Mouse (Mus musculus): Measurements from ENCODE around the gene Nedd4. TPM values are rescaled to one million over a fixed set of nuclear protein-coding genes. Genes with fewer than 3 reads are reported as not detected.

The Nedd4 gene
- polyA plus RNA-seq, 1 experiment, result 78.6 TPM

DNA sequence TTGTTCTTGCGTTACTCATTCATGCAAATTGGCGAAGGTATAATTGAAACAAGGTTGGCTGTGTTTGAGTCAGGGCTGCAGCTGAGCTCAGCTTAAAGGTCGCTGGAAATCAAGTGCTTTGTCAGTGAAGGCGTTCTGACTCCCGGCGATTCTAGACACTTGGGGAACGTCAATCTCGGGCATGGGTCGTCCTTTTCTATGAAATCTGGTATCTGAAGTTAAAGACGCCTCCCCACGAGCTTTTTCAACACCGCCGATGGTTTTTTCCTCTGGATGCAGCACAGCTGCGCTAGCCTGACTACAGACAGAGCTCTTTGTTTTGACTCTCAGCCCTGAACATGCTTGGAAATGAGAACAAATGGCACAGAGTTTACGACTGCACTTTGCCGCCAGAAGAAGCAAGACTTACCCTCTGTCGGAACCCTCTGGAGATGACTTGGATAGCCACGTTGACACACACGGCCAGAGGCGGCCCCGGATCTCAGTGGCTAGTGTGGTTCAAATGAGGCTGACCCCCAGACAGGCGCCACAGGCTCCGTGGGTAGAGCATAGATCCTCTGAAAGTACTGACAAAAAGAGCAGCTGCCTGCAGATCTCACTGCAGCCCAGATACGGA, 31.0 kb downstream of the Nedd4 start:
- WGBS, result 91% methylated on average over 24 of the region's 24 CpGs
- Histone ChIP-seq H3K4me3 (replicated peaks; ENCODE audit: control insufficient read depth, low read depth, low read length) (no peak overlapping the region), H3K4me1 (ENCODE audit: control insufficient read depth, insufficient read depth, low read length) (no peaks in the 10 kb centered on the region; the same call in 1 of the 2 replicates), H3K27ac (ENCODE audit: control insufficient read depth, insufficient read depth, low read depth, low read length, poor library complexity) (no peak overlapping the region)
- no peak for TF ChIP-seq POLR2A (IDR thresholded peaks at IDR 0.05; ENCODE audit: borderline replicate concordance, control insufficient read depth, low read depth, low read length)
- no peak for TF ChIP-seq CTCF (IDR thresholded peaks at IDR 0.05; ENCODE audit: control insufficient read depth, insufficient read depth, low read length)

- TF ChIP-seq CTCF (IDR thresholded peaks at IDR 0.05; ENCODE audit: control insufficient read depth, insufficient read depth, low read length), result no peak
- TF ChIP-seq POLR2A (IDR thresholded peaks at IDR 0.05; ENCODE audit: borderline replicate concordance, control insufficient read depth, low read depth, low read length), result no peak
- H3K27ac ChIP-seq (ENCODE audit: control insufficient read depth, insufficient read depth, low read depth, low read length, poor library complexity), result no peak overlapping the region
- 85% methylated on average over 14 of the region's 14 CpGs for WGBS
- H3K4me1 ChIP-seq (ENCODE audit: control insufficient read depth, insufficient read depth, low read length), result no peaks in the 10 kb centered on the region; the same call in 1 of the 2 replicates
- no peak overlapping the region for H3K4me3 ChIP-seq (replicated peaks; ENCODE audit: control insufficient read depth, low read depth, low read length)
These were observed 31.7 kb downstream of the Nedd4 start for GRCm38 (mm10) chr9:72693861-72694260.

- Histone ChIP-seq H3K27ac (ENCODE audit: control insufficient read depth, insufficient read depth, low read depth, low read length, poor library complexity) (no peak overlapping the region), H3K4me3 (replicated peaks; ENCODE audit: control insufficient read depth, low read depth, low read length) (no peak overlapping the region), H3K4me1 (ENCODE audit: control insufficient read depth, insufficient read depth, low read length) (no peaks in the 10 kb centered on the region; the same call in 1 of the 2 replicates)
- whole genome bisulfite sequencing, result 70% methylated on average over 3 of the region's 3 CpGs
- TF ChIP-seq POLR2A (IDR thresholded peaks at IDR 0.05; ENCODE audit: borderline replicate concordance, control insufficient read depth, low read depth, low read length) (no peak), CTCF (IDR thresholded peaks at IDR 0.05; ENCODE audit: control insufficient read depth, insufficient read depth, low read length) (no peak)
These were observed 34.4 kb downstream of the Nedd4 start for GRCm38 (mm10) chr9:72696508-72696907.

- H3K27ac ChIP-seq (ENCODE audit: control insufficient read depth, insufficient read depth, low read depth, low read length, poor library complexity), result no peak overlapping the region
- H3K4me1 ChIP-seq (ENCODE audit: control insufficient read depth, insufficient read depth, low read length), result no peaks in the 10 kb centered on the region; the same call in 1 of the 2 replicates
- WGBS, result 86% methylated on average over 4 of the region's 4 CpGs
- TF ChIP-seq CTCF (IDR thresholded peaks at IDR 0.05; ENCODE audit: control insufficient read depth, insufficient read depth, low read length), result no peak
- TF ChIP-seq POLR2A (IDR thresholded peaks at IDR 0.05; ENCODE audit: borderline replicate concordance, control insufficient read depth, low read depth, low read length), result no peak
- H3K4me3 ChIP-seq (replicated peaks; ENCODE audit: control insufficient read depth, low read depth, low read length), result no peak overlapping the region
These were observed 35.6 kb downstream of the Nedd4 start for GRCm38 (mm10) chr9:72697779-72698178.

- H3K4me3 ChIP-seq (replicated peaks; ENCODE audit: control insufficient read depth, low read depth, low read length), result no peak overlapping the region
- WGBS, result 39% methylated on average over 3 of the region's 3 CpGs
- no peak for TF ChIP-seq POLR2A (IDR thresholded peaks at IDR 0.05; ENCODE audit: borderline replicate concordance, control insufficient read depth, low read depth, low read length)
- no peak for TF ChIP-seq CTCF (IDR thresholded peaks at IDR 0.05; ENCODE audit: control insufficient read depth, insufficient read depth, low read length)
- no peaks in the 10 kb centered on the region for H3K4me1 ChIP-seq (ENCODE audit: control insufficient read depth, insufficient read depth, low read length)
- H3K27ac ChIP-seq (ENCODE audit: control insufficient read depth, insufficient read depth, low read depth, low read length, poor library complexity), result no peak overlapping the region
These were observed 37.6 kb downstream of the Nedd4 start for GRCm38 (mm10) chr9:72699702-72700101.

GRCm38 (mm10) chr9:72701441-72701840, 39.3 kb downstream of the Nedd4 start:
- TF ChIP-seq POLR2A (IDR thresholded peaks at IDR 0.05; ENCODE audit: borderline replicate concordance, control insufficient read depth, low read depth, low read length) (no peak), CTCF (IDR thresholded peaks at IDR 0.05; ENCODE audit: control insufficient read depth, insufficient read depth, low read length) (no peak)
- WGBS, result 83% methylated on average over 8 of the region's 8 CpGs
- H3K4me3 ChIP-seq (replicated peaks; ENCODE audit: control insufficient read depth, low read depth, low read length), result no peak overlapping the region
- no peaks in the 10 kb centered on the region for H3K4me1 ChIP-seq (ENCODE audit: control insufficient read depth, insufficient read depth, low read length)
- no peak overlapping the region for H3K27ac ChIP-seq (ENCODE audit: control insufficient read depth, insufficient read depth, low read depth, low read length, poor library complexity)

DNA sequence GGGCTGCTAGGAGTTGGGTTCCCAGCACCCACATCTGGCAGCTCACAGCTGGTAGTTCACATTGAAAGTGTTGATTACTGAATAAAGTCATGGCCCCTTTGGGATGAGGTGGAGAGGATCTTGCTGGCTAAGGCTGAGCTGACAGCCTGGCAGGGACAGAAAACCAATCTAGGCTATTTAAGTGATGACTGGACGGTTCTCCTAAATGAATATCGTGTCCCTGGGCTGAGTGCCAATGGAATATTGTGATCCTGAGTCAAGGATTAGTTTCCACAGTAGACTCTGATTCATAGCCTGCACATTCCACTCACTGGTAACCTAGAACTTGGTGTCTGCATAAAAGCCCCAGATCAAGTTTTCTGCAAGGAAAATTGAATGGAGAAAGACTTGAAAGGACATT, 39.9 kb downstream of the Nedd4 start:
- TF ChIP-seq CTCF (IDR thresholded peaks at IDR 0.05; ENCODE audit: control insufficient read depth, insufficient read depth, low read length) (no peak), POLR2A (IDR thresholded peaks at IDR 0.05; ENCODE audit: borderline replicate concordance, control insufficient read depth, low read depth, low read length) (no peak)
- Histone ChIP-seq H3K4me1 (ENCODE audit: control insufficient read depth, insufficient read depth, low read length) (no peaks in the 10 kb centered on the region), H3K4me3 (replicated peaks; ENCODE audit: control insufficient read depth, low read depth, low read length) (no peak overlapping the region), H3K27ac (ENCODE audit: control insufficient read depth, insufficient read depth, low read depth, low read length, poor library complexity) (no peak overlapping the region)
- WGBS, result 76% methylated on average over 2 of the region's 2 CpGs

DNA sequence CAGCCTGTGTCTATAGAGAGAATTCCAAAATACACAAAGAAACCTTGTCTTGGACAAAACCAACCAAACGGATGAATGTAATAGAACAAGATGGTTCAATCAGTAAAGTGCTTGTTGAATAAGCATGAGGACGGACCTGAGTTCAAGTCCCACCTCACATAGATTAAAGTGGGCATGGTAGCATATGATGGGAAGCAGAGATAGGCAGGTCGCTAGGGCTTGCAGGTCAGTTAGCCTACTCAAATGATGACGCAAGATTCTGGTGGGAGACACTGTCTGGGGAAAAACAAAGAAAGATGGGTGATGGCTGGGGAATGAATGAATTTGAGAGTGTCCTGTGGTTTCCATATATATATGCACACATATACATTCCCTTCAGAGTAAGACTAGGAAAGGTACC, 41.0 kb downstream of the Nedd4 start:
- Histone ChIP-seq H3K4me1 (ENCODE audit: control insufficient read depth, insufficient read depth, low read length) (no peaks in the 10 kb centered on the region), H3K4me3 (replicated peaks; ENCODE audit: control insufficient read depth, low read depth, low read length) (no peak overlapping the region), H3K27ac (ENCODE audit: control insufficient read depth, insufficient read depth, low read depth, low read length, poor library complexity) (no peak overlapping the region)
- TF ChIP-seq CTCF (IDR thresholded peaks at IDR 0.05; ENCODE audit: control insufficient read depth, insufficient read depth, low read length), result no peak
- TF ChIP-seq POLR2A (IDR thresholded peaks at IDR 0.05; ENCODE audit: borderline replicate concordance, control insufficient read depth, low read depth, low read length), result no peak
- 89% methylated on average over 4 of the region's 4 CpGs for WGBS

DNA sequence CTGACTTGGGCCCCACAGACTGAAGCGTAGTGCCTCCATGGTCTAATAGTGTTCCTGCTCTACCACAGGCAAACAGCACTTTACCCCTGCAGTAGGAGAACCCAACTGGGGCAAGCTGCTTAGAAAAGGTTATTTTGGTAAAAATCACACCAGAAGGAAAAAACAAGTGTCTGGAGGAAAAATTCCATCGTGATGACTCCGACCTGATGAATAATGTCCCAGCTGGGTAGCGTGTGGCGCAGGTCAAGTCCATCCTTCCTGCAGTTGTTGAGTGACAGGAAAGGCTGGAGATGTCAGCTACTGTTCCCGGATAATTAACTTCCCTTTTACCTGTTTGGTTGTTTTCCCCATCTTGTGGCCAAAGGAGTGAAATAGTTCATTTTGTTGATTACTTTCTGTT, 41.6 kb downstream of the Nedd4 start:
- no peak overlapping the region for H3K27ac ChIP-seq (ENCODE audit: control insufficient read depth, insufficient read depth, low read depth, low read length, poor library complexity)
- no peak overlapping the region for H3K4me3 ChIP-seq (replicated peaks; ENCODE audit: control insufficient read depth, low read depth, low read length)
- WGBS, result 80% methylated on average over 6 of the region's 6 CpGs
- TF ChIP-seq CTCF (IDR thresholded peaks at IDR 0.05; ENCODE audit: control insufficient read depth, insufficient read depth, low read length) (no peak), POLR2A (IDR thresholded peaks at IDR 0.05; ENCODE audit: borderline replicate concordance, control insufficient read depth, low read depth, low read length) (no peak)
- no peaks in the 10 kb centered on the region for H3K4me1 ChIP-seq (ENCODE audit: control insufficient read depth, insufficient read depth, low read length)

Measured in bone marrow, adult 2 months (tissue).